Mouse (Mus musculus) G1E (cell line): ENCODE data around the gene Slc6a1. TPM values are rescaled to one million over a fixed set of nuclear protein-coding genes. Genes with fewer than 3 reads are reported as not detected.

Experiments
- ATAC-seq: 2 replicates; pipeline ENCODE4 v1.8.0; 2016; ENCODE audit warnings: mild to moderate bottlenecking; ENCODE audit not compliant: insufficient number of reproducible peaks, poor library complexity, low FRiP score, severe bottlenecking; ENCODE audit errors: extremely low read depth
- DNase-seq: peaks from one replicate; pipeline ENCODE4 v3.0.0; 2012; ENCODE audit warnings: low spot score
- H3K27me3 ChIP-seq: 2 replicates; pipeline ENCODE4 v1.6.1; 2012; ENCODE audit warnings: mild to moderate bottlenecking, low read length, inconsistent platforms; ENCODE audit not compliant: insufficient read depth
- H3K36me3 ChIP-seq: replicated peaks from 2 replicates; pipeline ENCODE3; 2012; ENCODE audit warnings: mild to moderate bottlenecking, inconsistent platforms
- H3K4me1 ChIP-seq: 2 replicates; pipeline ENCODE4 v1.6.1; 2012; ENCODE audit warnings: low read depth, low read length, inconsistent platforms, mixed read lengths; ENCODE audit not compliant: insufficient read depth
- H3K4me3 ChIP-seq: 2 replicates; pipeline ENCODE4 v1.5.1; 2012; ENCODE audit warnings: low read depth, mild to moderate bottlenecking, inconsistent platforms, low read length, moderate library complexity, mixed read lengths
- H3K9me3 ChIP-seq: replicated peaks from 2 replicates; pipeline ENCODE4 v1.6.1; 2012; ENCODE audit warnings: inconsistent platforms
- CTCF ChIP-seq: IDR thresholded peaks from 2 replicates; pipeline ENCODE4 v1.5.1; 2012; ENCODE audit warnings: low read depth, low read length, inconsistent platforms, mixed read lengths
- GATA1 ChIP-seq: IDR thresholded peaks from 2 replicates; pipeline ENCODE4 v1.6.1; 2012; ENCODE audit warnings: borderline replicate concordance, low read length, inconsistent platforms, mixed read lengths
- GATA2 ChIP-seq: IDR thresholded peaks from 2 replicates; pipeline ENCODE4 v1.6.1; 2012; ENCODE audit warnings: low read depth, low read length, inconsistent platforms, borderline replicate concordance
- POLR2AphosphoS5 ChIP-seq: IDR thresholded peaks from 2 replicates; pipeline ENCODE4 v1.6.1; 2012; ENCODE audit warnings: low read depth, low read length, inconsistent platforms; ENCODE audit not compliant: insufficient replicate concordance
- TAL1 ChIP-seq: conservative IDR thresholded peaks from 2 replicates; pipeline ENCODE4 v1.6.1; 2012; ENCODE audit warnings: low read depth, low read length, inconsistent platforms, mixed read lengths
- polyA plus RNA-seq: library from polyadenylated mRNA; stranded (reverse); fragments of >175 nt; gene quantifications from 2 replicates; pipeline ENCODE4 v1.2.3, GENCODE M21; 2012
- total RNA-seq, 2 experiments: library from RNA; stranded (forward) in 1 of 2; stranded (reverse) in 1 of 2; fragments of 200-1000 nt in 1 of 2; fragments of >200 nt in 1 of 2; fragmentation: Nextera tagmentation in 1 of 2; gene quantifications; 2 replicates each; pipeline ENCODE4 v1.2.3; 2014 to 2017

Gene Slc6a1
- total and polyA plus RNA-seq, 3 experiments = 0.27 TPM; not detected in 2

DNA sequence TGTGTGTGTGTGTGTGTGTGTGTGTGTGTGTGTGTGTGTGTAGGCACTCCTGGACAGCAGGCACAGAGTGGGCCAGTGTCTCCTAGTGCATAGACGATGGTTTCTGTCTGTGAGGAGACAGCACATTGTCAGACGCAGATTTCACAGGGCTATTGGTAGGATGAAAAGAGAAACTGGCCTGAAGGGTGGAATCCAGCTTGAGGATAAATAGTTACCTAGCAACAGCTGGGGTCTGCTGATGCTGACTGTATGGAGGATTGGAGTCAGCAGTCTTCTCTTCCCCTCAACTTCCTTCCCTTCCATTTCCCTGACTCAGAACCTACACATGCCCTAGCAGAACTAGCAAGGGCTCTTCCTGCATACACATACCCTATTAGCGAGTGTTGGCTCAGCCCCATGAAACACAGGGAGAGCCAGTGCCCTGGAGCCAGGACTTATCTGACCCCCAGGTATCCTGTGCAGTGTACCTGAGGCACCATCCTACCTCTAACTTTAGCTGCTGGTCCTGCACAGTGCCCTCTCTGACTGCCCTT is 23.7 kb upstream of the Slc6a1 start:
- DNase-seq (no peak), ATAC-seq (no peak)
- Histone ChIP-seq H3K4me1 (no peaks in the 10 kb centered on the region), H3K9me3 (peaks cover 93% of the 10 kb centered on the region), H3K4me3 (no peak overlapping the region), H3K27me3 (no peaks in the 10 kb centered on the region), H3K36me3 (no peaks in the 10 kb centered on the region)
- no peak for TF ChIP-seq CTCF
- TF ChIP-seq TAL1 = no peak
- TF ChIP-seq POLR2AphosphoS5 = no peak
- TF ChIP-seq GATA2 = no peak
- TF ChIP-seq GATA1 = no peak

DNA sequence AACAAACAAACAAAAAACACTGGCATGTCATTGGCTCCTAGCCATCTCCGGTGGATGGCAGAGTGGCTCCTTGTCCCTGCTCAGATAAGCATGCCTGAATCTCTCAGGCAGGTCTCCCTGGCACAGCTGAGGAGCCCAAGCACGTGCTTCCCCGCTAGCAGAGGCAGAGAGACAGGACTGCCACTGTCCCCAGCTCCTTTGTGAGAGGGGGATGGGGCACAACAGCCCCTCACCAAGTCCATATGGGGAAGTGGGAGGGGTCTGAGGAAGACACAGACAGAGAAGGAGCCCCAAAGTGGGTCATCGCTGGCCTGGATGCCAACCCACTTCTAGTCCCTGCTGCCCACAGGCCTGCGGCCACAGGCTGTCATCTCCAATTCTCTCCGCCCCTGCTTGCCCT is 20.8 kb upstream of the Slc6a1 start:
- H3K36me3 ChIP-seq = no peaks in the 10 kb centered on the region
- TF ChIP-seq CTCF = no peak
- TF ChIP-seq GATA1 = no peak
- TF ChIP-seq POLR2AphosphoS5 = no peak
- no peak for TF ChIP-seq TAL1
- no peak for TF ChIP-seq GATA2
- no peaks in the 10 kb centered on the region for H3K27me3 ChIP-seq
- no peak for DNase-seq
- no peak overlapping the region for H3K4me3 ChIP-seq
- H3K9me3 ChIP-seq = peaks cover 98% of the 10 kb centered on the region
- ATAC-seq = no peak
- no peaks in the 10 kb centered on the region for H3K4me1 ChIP-seq

DNA sequence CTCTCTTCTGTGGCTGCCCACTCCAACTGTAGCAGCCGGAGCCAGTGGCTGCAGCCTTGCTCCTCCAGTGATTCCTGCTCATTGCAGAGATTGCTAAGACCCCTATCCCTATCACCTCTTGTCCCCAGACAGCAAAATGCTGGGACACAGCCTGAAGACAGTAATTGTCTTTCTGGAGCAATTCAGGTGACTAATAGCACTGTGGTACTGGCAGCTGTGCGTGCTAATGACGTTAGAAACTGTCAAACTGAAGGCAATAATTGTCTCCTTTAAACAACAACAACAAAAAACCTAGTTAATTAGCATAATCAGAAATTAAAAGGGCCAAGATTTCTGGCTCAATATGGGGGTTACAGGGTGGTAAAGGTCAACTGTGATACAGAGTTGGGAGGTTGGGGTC is 18.4 kb upstream of the Slc6a1 start:
- Histone ChIP-seq H3K4me3 (no peak overlapping the region), H3K4me1 (no peaks in the 10 kb centered on the region), H3K36me3 (no peaks in the 10 kb centered on the region), H3K27me3 (no peaks in the 10 kb centered on the region), H3K9me3 (peaks cover 96% of the 10 kb centered on the region)
- DNase-seq (no peak), ATAC-seq (no peak)
- TF ChIP-seq POLR2AphosphoS5 (no peak), GATA1 (no peak), CTCF (no peak), TAL1 (no peak), GATA2 (no peak)

GRCm38 (mm10) chr6:114264426-114264825 is 18.0 kb upstream of the Slc6a1 start:
- H3K36me3 ChIP-seq = no peaks in the 10 kb centered on the region
- DNase-seq (no peak), ATAC-seq (no peak)
- no peak overlapping the region for H3K4me3 ChIP-seq
- no peak for TF ChIP-seq GATA1
- no peak for TF ChIP-seq TAL1
- no peak for TF ChIP-seq POLR2AphosphoS5
- no peak for TF ChIP-seq GATA2
- no peak for TF ChIP-seq CTCF
- peaks cover 96% of the 10 kb centered on the region for H3K9me3 ChIP-seq
- H3K27me3 ChIP-seq = no peaks in the 10 kb centered on the region
- H3K4me1 ChIP-seq = no peaks in the 10 kb centered on the region

- H3K27me3 ChIP-seq = no peaks in the 10 kb centered on the region
- no peak for ATAC-seq
- no peak for DNase-seq
- H3K36me3 ChIP-seq = no peaks in the 10 kb centered on the region
- peaks cover 96% of the 10 kb centered on the region for H3K9me3 ChIP-seq
- TF ChIP-seq TAL1 (no peak), POLR2AphosphoS5 (no peak), GATA1 (no peak), GATA2 (no peak), CTCF (no peak)
- no peaks in the 10 kb centered on the region for H3K4me1 ChIP-seq
- H3K4me3 ChIP-seq = no peak overlapping the region
Measured at GRCm38 (mm10) chr6:114266273-114266672, 16.2 kb upstream of the Slc6a1 start.

GRCm38 (mm10) chr6:114267979-114268378 is 14.5 kb upstream of the Slc6a1 start:
- peaks cover 97% of the 10 kb centered on the region for H3K9me3 ChIP-seq
- ATAC-seq = no peak

GRCm38 (mm10) chr6:114269589-114269988 is 12.8 kb upstream of the Slc6a1 start:
- Histone ChIP-seq H3K4me3 (no peak overlapping the region), H3K36me3 (no peaks in the 10 kb centered on the region), H3K9me3 (peaks cover 97% of the 10 kb centered on the region), H3K27me3 (no peaks in the 10 kb centered on the region; the same call in 1 of the 2 replicates), H3K4me1 (no peaks in the 10 kb centered on the region)
- no peak for ATAC-seq
- no peak for DNase-seq
- TF ChIP-seq POLR2AphosphoS5 (no peak), TAL1 (no peak), CTCF (no peak), GATA2 (no peak), GATA1 (no peak)

More at GRCm38 (mm10) chr6:114267979-114268378, 14.5 kb upstream of the Slc6a1 start:
- no peaks in the 10 kb centered on the region for H3K4me1 ChIP-seq
- H3K4me3 ChIP-seq = no peak overlapping the region
- no peak for DNase-seq
- TF ChIP-seq TAL1 = no peak
- no peak for TF ChIP-seq CTCF
- no peak for TF ChIP-seq GATA1
- TF ChIP-seq POLR2AphosphoS5 = no peak
- TF ChIP-seq GATA2 = no peak
- no peaks in the 10 kb centered on the region; the same call in 1 of the 2 replicates for H3K27me3 ChIP-seq
- no peaks in the 10 kb centered on the region for H3K36me3 ChIP-seq
